Mouse (Mus musculus): ENCODE measurements around the gene Psmf1. TPM values are rescaled to one million over a fixed set of nuclear protein-coding genes. Genes with fewer than 3 reads are reported as not detected.

The Psmf1 gene
- polyA plus RNA-seq, 1 experiment from 2014 or later, result 43.5 TPM

DNA sequence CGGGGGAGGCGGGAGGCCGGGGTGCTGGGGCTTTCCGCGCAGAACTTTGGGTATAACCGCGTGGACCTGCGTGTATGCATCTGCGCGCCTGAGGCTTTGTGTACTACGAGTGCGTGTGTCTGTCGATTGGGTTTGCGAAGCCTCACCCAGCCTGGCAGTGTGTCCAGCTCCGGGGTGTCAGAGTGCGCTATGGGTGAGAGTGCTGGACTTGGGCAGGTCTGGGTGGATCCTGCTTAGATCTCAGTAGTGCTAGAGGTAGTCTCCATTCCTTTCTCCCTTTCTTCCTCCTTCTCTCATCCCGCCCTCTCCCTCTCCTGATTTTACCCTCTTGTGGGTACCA is 41.2 kb downstream of the Psmf1 start:
- Histone ChIP-seq H3K9me3 (ENCODE audit: control insufficient read depth, low read length) (no peaks in the 10 kb centered on the region), H3K27me3 (replicated peaks; ENCODE audit: control insufficient read depth, insufficient read depth, low read length) (peaks cover 13% of the 10 kb centered on the region; the same call in 1 of the 2 replicates), H3K4me1 (ENCODE audit: control insufficient read depth, insufficient read depth, low read length) (peaks cover 6% of the 10 kb centered on the region; the same call in 1 of the 2 replicates), H3K27ac (ENCODE audit: low read length) (no peak overlapping the region), H3K4me3 (ENCODE audit: low read length) (peak overlapping the region; percentile 69), H3K36me3 (ENCODE audit: control insufficient read depth, insufficient read depth, low read length) (no peaks in the 10 kb centered on the region), H3K4me2 (ENCODE audit: low read depth, low read length) (peak overlapping the region; percentile 100), H3K9ac (ENCODE audit: low read depth, low read length) (peak overlapping the region; percentile 79)
- 3% methylated on average over 15 of the region's 17 CpGs for WGBS
- peak; percentile 49 for ATAC-seq

DNA sequence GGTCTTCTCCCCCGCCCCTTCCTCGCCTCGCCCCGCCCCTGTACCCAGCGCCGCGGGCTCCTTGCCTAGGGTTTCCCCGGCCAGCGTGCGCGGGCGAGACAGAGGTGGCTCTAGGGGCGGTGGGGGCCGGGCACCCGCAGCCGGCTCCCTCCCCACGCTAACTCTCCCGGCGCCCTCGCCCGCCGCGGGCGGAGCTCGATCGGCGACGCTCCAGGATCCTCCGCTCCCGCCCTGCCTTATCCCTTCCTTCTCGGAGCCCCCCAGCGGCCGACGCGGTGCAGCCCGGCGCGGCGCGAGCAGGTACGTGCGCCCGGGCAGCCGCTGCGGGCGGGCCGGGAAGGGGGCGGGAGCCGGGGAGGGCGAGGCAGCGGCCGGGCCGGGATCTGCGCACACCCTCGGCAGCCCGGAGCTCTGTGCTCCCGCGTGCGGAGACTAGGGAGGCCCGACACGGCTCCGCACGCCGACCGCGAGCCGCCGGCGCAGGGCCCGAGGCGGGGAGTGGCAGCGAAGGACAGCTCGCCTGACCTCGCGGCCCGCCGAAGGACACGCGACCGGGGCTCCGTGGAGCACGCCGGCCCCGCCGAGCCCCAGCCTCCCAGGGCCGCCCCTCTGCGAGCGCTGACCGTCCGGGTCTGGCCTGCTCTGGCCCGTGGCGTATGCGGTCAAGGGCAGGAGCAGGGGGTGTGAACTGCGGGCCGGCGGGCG is 41.7 kb downstream of the Psmf1 start:
- WGBS, result 1% methylated on average over 69 of the region's 97 CpGs
- peaks cover 13% of the 10 kb centered on the region; the same call in 1 of the 2 replicates for H3K27me3 ChIP-seq (replicated peaks; ENCODE audit: control insufficient read depth, insufficient read depth, low read length)
- H3K9me3 ChIP-seq (ENCODE audit: control insufficient read depth, low read length), result no peaks in the 10 kb centered on the region
- H3K4me1 ChIP-seq (ENCODE audit: control insufficient read depth, insufficient read depth, low read length), result peaks cover 6% of the 10 kb centered on the region; the same call in 1 of the 2 replicates
- no peak overlapping the region for H3K27ac ChIP-seq (ENCODE audit: low read length)
- peak overlapping the region; percentile 79 for H3K9ac ChIP-seq (ENCODE audit: low read depth, low read length)
- peak overlapping the region; percentile 69 for H3K4me3 ChIP-seq (ENCODE audit: low read length)
- H3K36me3 ChIP-seq (ENCODE audit: control insufficient read depth, insufficient read depth, low read length), result no peaks in the 10 kb centered on the region
- ATAC-seq, result peak; percentile 90
- H3K4me2 ChIP-seq (ENCODE audit: low read depth, low read length), result peak overlapping the region; percentile 100

DNA sequence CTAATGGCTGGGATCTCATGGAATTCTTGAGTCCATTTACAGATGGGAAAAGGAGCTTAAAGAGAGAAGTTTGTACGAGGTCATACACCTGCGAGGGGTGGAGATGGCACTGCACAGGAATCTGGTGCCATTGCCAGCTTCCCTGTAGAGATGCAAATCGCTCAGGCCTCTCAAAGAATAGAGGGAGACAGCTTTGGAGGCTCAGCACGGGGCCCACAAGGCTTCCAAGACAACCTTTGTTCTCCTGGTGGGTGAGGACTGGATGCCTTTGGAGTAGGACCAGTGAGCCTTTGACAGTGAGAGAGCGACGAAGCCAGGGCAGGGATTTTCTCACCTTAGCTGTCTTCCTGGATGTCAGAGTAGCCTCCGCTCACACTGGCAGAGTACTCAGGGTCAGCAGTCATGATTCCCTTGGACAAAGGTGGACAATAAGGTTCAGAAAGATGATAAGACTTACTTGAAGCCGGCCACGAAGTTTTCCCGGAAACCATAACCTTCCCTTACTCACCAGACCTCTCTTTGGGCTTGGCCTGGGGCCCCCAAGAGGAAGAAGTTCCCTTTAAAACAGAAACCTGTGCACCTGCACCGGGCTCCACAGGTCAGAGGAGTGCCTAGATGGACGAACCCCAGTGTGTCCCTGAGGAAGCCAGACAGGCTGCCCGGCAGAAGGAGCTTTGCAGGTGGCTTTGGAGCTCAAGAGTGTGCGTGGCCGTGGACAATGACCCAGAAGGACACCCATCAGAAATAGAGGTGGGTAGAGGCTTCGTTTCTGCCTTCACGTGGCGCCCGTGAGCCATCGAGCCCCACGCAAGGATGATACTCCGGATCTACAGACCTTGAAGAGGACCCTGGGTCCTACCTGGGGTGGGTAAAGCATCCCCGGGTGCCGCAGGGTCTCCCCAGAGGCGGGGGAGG is 42.5 kb downstream of the Psmf1 start, which contains the start of gene Tmem74b:
Gene Tmem74b (plus strand): TSS at position 778 of the 915 bp plus-strand sequence.
- H3K27me3 ChIP-seq (replicated peaks; ENCODE audit: control insufficient read depth, insufficient read depth, low read length), result peaks cover 13% of the 10 kb centered on the region; the same call in 1 of the 2 replicates
- no peaks in the 10 kb centered on the region for H3K9me3 ChIP-seq (ENCODE audit: control insufficient read depth, low read length)
- WGBS, result 7% methylated on average over 22 of the region's 25 CpGs
- H3K36me3 ChIP-seq (ENCODE audit: control insufficient read depth, insufficient read depth, low read length), result no peaks in the 10 kb centered on the region
- H3K4me3 ChIP-seq (ENCODE audit: low read length), result peak within 1 kb of the TSS; percentile 69
- peak within 1 kb of the TSS; percentile 100 for H3K4me2 ChIP-seq (ENCODE audit: low read depth, low read length)
- no peak within 1 kb of the TSS for H3K27ac ChIP-seq (ENCODE audit: low read length)
- peak; percentile 53 for ATAC-seq
- peak within 1 kb of the TSS; percentile 79 for H3K9ac ChIP-seq (ENCODE audit: low read depth, low read length)
- peaks cover 6% of the 10 kb centered on the region; the same call in 1 of the 2 replicates for H3K4me1 ChIP-seq (ENCODE audit: control insufficient read depth, insufficient read depth, low read length)

DNA sequence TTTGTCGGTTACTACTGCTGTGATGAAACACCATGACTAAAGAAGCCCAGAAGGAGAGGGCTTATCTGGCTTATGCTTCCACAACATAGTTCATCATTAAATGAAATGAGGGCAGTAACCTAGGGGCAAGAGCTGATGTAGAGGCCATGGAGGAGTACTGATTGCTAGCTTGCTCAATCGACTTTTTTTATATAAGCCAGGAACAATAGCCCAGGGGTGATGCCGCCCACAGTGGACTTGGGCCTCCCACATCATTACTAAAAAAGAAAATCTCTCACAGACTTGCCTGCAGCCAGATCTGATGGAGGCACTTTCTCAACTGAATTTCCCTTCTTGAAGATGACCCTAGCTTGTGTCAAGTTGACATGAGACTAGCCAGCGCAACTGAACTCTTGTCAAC is 61.0 kb downstream of the Psmf1 start:
- no peaks in the 10 kb centered on the region for H3K4me1 ChIP-seq (ENCODE audit: control insufficient read depth, insufficient read depth, low read length)
- whole genome bisulfite sequencing, result 84% methylated on average over 4 of the region's 4 CpGs
- ATAC-seq, result no peak
- no peaks in the 10 kb centered on the region for H3K27me3 ChIP-seq (replicated peaks; ENCODE audit: control insufficient read depth, insufficient read depth, low read length)
- no peak overlapping the region for H3K9ac ChIP-seq (ENCODE audit: low read depth, low read length)
- H3K9me3 ChIP-seq (ENCODE audit: control insufficient read depth, low read length), result no peaks in the 10 kb centered on the region
- no peak overlapping the region for H3K27ac ChIP-seq (ENCODE audit: low read length)
- H3K4me3 ChIP-seq (ENCODE audit: low read length), result no peak overlapping the region
- H3K36me3 ChIP-seq (ENCODE audit: control insufficient read depth, insufficient read depth, low read length), result no peaks in the 10 kb centered on the region
- no peak overlapping the region for H3K4me2 ChIP-seq (ENCODE audit: low read depth, low read length)

DNA sequence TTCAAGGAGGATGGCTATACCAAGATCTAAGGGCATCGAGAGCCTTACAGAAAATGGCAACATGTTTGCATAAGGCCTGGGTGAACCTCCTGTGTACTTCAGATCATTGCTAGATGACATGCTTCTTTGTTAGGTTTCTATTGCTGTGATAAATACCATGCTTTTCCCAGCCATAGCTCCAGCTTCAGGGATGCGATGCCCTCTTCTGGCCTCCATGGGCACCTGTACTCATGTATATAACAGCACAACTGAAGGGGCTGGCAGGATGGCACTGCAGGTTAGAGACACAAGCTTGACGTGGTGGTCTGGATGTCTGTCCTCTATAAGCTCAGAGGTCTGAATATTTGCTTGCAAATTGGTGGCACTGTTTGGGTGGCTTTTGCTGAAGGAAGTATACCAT is 61.6 kb downstream of the Psmf1 start:
- Histone ChIP-seq H3K9me3 (ENCODE audit: control insufficient read depth, low read length) (no peaks in the 10 kb centered on the region), H3K36me3 (ENCODE audit: control insufficient read depth, insufficient read depth, low read length) (no peaks in the 10 kb centered on the region), H3K9ac (ENCODE audit: low read depth, low read length) (no peak overlapping the region), H3K27me3 (replicated peaks; ENCODE audit: control insufficient read depth, insufficient read depth, low read length) (no peaks in the 10 kb centered on the region), H3K4me3 (ENCODE audit: low read length) (no peak overlapping the region), H3K4me1 (ENCODE audit: control insufficient read depth, insufficient read depth, low read length) (no peaks in the 10 kb centered on the region), H3K27ac (ENCODE audit: low read length) (no peak overlapping the region), H3K4me2 (ENCODE audit: low read depth, low read length) (no peak overlapping the region)
- 54% methylated on average over 3 of the region's 3 CpGs for WGBS
- peak; percentile 66; the same call in 1 of the 2 replicates for ATAC-seq

DNA sequence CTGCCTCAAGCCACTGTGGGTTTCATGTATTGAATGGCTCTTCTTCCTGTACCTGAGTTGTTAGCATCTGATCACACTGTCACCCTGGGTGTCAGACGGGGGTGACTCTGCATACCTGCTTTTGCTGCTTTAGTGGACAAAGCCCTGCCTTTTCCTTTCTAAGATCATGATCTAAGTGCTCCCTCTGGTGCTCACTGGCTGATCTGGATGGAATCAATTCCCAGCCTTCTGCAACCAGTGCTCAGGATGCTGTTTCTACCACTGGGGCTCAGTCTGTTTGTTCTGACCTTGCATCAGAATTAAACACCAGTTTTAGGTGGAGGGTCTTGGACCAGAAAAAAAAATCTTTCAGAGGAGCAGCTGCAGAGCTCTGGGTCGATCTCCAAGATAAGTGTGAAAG is 67.8 kb downstream of the Psmf1 start:
- WGBS, result 54% methylated on average over 2 of the region's 2 CpGs
- ATAC-seq, result no peak
- no peak overlapping the region for H3K4me2 ChIP-seq (ENCODE audit: low read depth, low read length)
- H3K4me3 ChIP-seq (ENCODE audit: low read length), result no peak overlapping the region
- no peaks in the 10 kb centered on the region for H3K9me3 ChIP-seq (ENCODE audit: control insufficient read depth, low read length)
- no peaks in the 10 kb centered on the region for H3K4me1 ChIP-seq (ENCODE audit: control insufficient read depth, insufficient read depth, low read length)
- H3K27ac ChIP-seq (ENCODE audit: low read length), result no peak overlapping the region
- no peaks in the 10 kb centered on the region for H3K36me3 ChIP-seq (ENCODE audit: control insufficient read depth, insufficient read depth, low read length)
- H3K9ac ChIP-seq (ENCODE audit: low read depth, low read length), result no peak overlapping the region
- no peaks in the 10 kb centered on the region; the same call in 1 of the 2 replicates for H3K27me3 ChIP-seq (replicated peaks; ENCODE audit: control insufficient read depth, insufficient read depth, low read length)

DNA sequence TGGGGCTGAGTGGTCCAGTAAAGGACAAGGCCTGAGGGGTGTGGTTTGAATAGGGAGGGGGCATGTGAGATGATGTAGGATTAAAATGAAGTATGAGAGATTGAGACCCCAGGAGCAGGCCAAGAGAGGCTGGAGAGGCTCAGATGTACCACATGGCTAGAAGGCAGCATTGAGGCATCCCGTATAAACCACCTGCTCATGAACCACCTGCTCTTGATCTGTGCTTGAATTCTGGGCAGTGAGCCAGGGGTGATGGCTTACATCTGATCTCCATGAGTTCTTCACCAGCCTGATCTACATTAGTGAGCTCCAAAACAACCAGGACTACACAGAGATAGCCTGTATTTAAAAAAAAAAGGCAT is 73.0 kb downstream of the Psmf1 start:
- 39% methylated on average over 1 of the region's 1 CpGs for WGBS
- Histone ChIP-seq H3K4me3 (ENCODE audit: low read length) (no peak overlapping the region), H3K9ac (ENCODE audit: low read depth, low read length) (no peak overlapping the region), H3K4me1 (ENCODE audit: control insufficient read depth, insufficient read depth, low read length) (no peaks in the 10 kb centered on the region), H3K4me2 (ENCODE audit: low read depth, low read length) (no peak overlapping the region), H3K27me3 (replicated peaks; ENCODE audit: control insufficient read depth, insufficient read depth, low read length) (peaks cover 5% of the 10 kb centered on the region; the same call in 1 of the 2 replicates), H3K9me3 (ENCODE audit: control insufficient read depth, low read length) (no peaks in the 10 kb centered on the region), H3K27ac (ENCODE audit: low read length) (no peak overlapping the region), H3K36me3 (ENCODE audit: control insufficient read depth, insufficient read depth, low read length) (no peaks in the 10 kb centered on the region)
- ATAC-seq, result peak; percentile 23; the same call in 1 of the 2 replicates

DNA sequence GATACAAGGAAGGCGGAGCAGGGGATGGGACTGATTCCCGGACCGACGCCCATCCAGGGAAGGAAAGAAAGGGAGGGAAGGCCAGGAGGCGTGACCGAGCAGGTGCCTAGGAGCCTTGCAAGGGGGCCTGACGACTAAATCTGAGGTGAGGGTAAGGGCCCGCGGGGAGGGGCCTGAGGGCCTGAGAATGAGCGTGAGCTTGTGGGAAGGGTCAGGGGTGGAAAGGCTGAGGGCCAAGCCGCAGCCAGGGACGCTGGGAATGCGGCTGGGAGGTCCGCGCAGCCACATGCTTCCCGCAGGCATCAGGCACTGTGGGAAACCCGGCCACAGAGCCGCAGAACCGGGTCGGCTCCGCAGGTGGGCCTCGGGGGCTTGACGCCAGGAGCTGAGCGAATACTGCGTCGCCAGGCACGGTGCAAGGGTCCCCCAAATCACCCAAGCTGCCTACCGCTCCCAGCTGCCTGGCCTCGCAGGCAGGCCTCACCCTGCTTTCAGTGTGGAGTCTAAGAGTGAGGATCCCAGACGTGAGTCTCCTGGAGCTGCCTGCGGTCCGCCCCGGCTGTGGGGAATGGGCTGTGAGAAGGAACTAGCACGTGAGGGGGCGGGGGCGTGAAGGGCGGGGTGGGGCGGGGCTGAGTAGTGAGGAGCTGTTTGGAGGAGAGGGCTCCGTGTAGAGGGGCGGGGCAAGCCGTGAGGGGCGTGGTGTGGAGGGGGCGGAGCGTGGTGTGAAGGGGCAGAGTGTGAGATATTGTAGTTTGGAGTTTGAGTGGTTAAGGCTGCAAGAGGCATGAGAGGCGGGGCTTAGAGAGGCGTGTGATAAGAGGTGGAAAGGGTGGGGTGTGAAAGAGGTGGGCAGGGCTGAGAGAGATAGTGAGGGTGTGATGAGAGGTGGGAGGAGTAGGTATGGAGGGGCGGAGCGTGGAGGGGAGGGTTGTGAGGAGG is 73.7 kb downstream of the Psmf1 start:
- 37% methylated on average over 48 of the region's 48 CpGs for WGBS
- Histone ChIP-seq H3K4me1 (ENCODE audit: control insufficient read depth, insufficient read depth, low read length) (no peaks in the 10 kb centered on the region), H3K27me3 (replicated peaks; ENCODE audit: control insufficient read depth, insufficient read depth, low read length) (peaks cover 5% of the 10 kb centered on the region; the same call in 1 of the 2 replicates), H3K4me2 (ENCODE audit: low read depth, low read length) (peak overlapping the region; percentile 16; the same call in 1 of the 2 replicates), H3K36me3 (ENCODE audit: control insufficient read depth, insufficient read depth, low read length) (no peaks in the 10 kb centered on the region), H3K9me3 (ENCODE audit: control insufficient read depth, low read length) (no peaks in the 10 kb centered on the region), H3K9ac (ENCODE audit: low read depth, low read length) (no peak overlapping the region), H3K4me3 (ENCODE audit: low read length) (0 out of 2 replicates have a peak overlapping the region, but pooled peaks have one; percentile 12), H3K27ac (ENCODE audit: low read length) (no peak overlapping the region)
- peak; percentile 74 for ATAC-seq
